Mouse (Mus musculus): ENCODE measurements around the gene Them7. TPM values are rescaled to one million over a fixed set of nuclear protein-coding genes. Genes with fewer than 3 reads are reported as not detected.

The Them7 gene
- polyA plus RNA-seq (2012; ENCODE audit: insufficient read depth, insufficient read length, low replicate concordance, missing spikeins), result not detected in 2 replicates

DNA sequence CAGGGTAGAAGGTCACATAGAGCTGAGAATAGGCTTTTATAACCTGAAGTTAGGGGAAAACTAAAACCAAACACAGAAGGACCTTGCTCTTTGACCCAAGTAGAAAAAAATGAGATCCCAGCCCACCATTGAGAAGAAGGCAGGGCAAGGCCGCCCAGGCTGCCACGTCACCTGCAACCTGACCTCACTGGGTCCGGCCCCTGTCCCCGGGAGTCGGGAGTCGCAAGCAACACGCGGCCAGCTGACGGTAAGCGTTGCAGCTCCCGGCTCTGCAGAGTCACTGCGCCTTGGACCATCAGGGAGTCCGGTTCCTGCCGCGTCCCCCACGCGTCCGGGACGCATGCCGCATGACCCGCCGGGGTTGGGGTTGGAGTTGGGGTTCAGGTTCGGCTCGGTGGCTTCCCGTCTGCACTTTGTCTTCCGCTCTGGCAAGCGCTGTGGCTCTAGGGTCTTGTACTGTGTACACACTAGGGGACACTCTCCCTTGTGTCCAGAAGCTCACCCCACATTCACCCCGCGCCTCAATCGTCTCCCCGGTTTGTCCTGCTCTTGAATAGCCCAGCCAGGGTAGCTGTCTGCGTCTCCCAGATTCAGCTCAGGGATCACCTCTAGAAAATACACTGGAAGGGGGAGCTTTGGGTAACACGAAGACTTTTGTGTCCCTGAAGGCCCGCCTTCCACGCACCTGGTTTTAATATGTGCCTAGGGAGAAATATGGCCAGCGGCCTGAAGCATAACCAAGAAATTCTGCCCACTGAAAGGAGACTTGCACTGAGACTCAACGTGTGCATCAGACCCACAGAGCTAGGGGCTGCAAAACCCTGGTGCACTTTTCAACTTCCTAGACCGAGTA lies at the start of gene Them7:
TSS of gene Them7 (plus strand) at position 187 of the 853 bp plus-strand sequence.
- no peak within 1 kb of the TSS for H3K27ac ChIP-seq (ENCODE audit: insufficient read depth, low read depth, low read length)
- H3K4me1 ChIP-seq (ENCODE audit: control insufficient read depth, insufficient read depth, low read length), result peaks cover 5% of the 10 kb centered on the region
- no peak for TF ChIP-seq POLR2A (IDR thresholded peaks at IDR 0.05; ENCODE audit: insufficient read depth, low read depth, low read length)
- no peak for TF ChIP-seq CTCF (IDR thresholded peaks at IDR 0.05; ENCODE audit: insufficient read depth, low read depth, low read length)
- peak within 1 kb of the TSS; percentile 11; the same call in 1 of the 2 replicates for H3K4me3 ChIP-seq (ENCODE audit: insufficient read depth, low read depth, low read length)
- WGBS, result 8% methylated on average over 38 of the region's 38 CpGs

DNA sequence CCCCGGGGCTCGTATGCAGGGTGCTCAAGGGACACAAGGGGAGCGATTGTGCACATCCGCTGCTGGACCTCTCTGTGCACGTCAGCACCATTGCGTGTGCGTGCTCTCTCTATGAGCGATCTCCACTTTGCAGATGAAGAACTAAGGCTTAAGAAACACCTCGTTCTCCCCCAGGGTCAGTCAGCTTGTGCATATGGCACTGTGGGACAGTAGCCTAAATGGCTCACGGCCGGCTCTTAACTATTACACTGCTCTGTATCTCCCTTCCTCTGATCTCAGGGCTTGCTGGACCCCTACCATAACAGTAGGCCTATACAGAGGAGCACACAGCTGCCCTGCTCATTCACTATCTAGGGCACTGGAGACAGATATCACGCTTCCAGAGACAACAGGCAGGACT lies 45.2 kb upstream of the Them7 start:
- H3K4me3 ChIP-seq (ENCODE audit: insufficient read depth, low read depth, low read length), result no peak overlapping the region
- H3K4me1 ChIP-seq (ENCODE audit: control insufficient read depth, insufficient read depth, low read length), result no peaks in the 10 kb centered on the region
- TF ChIP-seq POLR2A (IDR thresholded peaks at IDR 0.05; ENCODE audit: insufficient read depth, low read depth, low read length), result no peak
- no peak for TF ChIP-seq CTCF (IDR thresholded peaks at IDR 0.05; ENCODE audit: insufficient read depth, low read depth, low read length)
- WGBS, result 95% methylated on average over 12 of the region's 12 CpGs
- no peak overlapping the region for H3K27ac ChIP-seq (ENCODE audit: insufficient read depth, low read depth, low read length)

GRCm38 (mm10) chr2:105182501-105182900 lies 41.6 kb upstream of the Them7 start:
- no peak overlapping the region for H3K27ac ChIP-seq (ENCODE audit: insufficient read depth, low read depth, low read length)
- TF ChIP-seq CTCF (IDR thresholded peaks at IDR 0.05; ENCODE audit: insufficient read depth, low read depth, low read length) (no peak), POLR2A (IDR thresholded peaks at IDR 0.05; ENCODE audit: insufficient read depth, low read depth, low read length) (no peak)
- H3K4me3 ChIP-seq (ENCODE audit: insufficient read depth, low read depth, low read length), result no peak overlapping the region
- H3K4me1 ChIP-seq (ENCODE audit: control insufficient read depth, insufficient read depth, low read length), result no peaks in the 10 kb centered on the region
- 45% methylated on average over 6 of the region's 6 CpGs for WGBS

DNA sequence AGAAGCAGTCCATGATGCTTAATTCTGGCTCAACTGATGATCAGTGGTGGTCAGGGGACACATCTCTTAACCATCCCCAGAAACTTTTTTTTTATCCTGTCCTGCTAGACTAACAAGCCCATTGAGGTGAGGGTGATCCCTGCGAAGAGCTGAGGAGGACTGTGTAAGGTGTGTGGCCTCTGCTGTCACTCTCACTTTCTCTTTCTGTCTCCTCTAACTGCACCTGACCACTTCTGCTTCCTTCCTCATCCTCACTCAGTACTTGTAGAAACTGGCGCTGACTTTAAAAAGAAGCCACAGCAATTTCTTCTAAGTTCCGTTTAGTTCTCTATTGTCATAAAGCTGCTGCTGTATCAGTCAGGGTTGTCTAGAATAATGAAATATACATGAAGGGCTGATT lies 39.0 kb upstream of the Them7 start:
- 88% methylated on average over 3 of the region's 3 CpGs for WGBS
- TF ChIP-seq CTCF (IDR thresholded peaks at IDR 0.05; ENCODE audit: insufficient read depth, low read depth, low read length), result no peak
- TF ChIP-seq POLR2A (IDR thresholded peaks at IDR 0.05; ENCODE audit: insufficient read depth, low read depth, low read length), result no peak
- H3K4me3 ChIP-seq (ENCODE audit: insufficient read depth, low read depth, low read length), result no peak overlapping the region
- no peak overlapping the region for H3K27ac ChIP-seq (ENCODE audit: insufficient read depth, low read depth, low read length)
- no peaks in the 10 kb centered on the region for H3K4me1 ChIP-seq (ENCODE audit: control insufficient read depth, insufficient read depth, low read length)

DNA sequence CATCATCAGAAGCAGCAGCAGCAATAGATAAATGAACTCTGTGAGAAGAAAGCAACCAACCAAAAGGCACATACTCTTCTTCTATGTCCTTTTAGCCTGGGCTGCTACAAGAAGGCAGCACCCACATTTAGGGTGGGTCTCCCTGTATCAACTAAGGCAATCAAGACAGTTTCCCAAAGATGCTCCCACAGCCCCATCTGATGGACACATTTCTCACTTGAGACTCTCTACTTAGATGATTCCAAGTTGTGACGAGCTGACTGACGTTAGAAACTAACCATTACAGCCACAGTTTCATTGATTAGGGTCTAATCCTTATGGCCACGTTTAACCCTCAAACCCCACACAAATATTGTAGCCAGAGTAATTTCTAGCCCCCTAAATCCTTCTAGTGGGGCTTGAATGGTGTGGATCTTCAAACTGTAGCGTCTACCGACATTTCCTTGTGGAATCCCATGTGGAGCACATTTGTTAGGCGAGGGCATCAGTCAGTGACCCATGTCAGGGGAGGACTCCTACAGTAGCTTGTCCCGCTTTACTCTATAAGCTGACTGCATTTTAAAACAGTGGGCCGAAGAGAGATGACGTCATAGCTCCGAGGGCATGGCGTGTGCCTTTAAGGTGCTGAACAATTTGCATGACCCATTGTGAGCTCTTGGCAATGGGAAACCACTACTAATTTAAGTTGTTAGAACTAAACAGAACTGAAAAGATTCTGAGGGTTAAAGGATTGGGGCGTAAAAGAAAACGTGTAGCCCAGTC lies 38.2 kb upstream of the Them7 start:
- TF ChIP-seq POLR2A (IDR thresholded peaks at IDR 0.05; ENCODE audit: insufficient read depth, low read depth, low read length) (no peak), CTCF (IDR thresholded peaks at IDR 0.05; ENCODE audit: insufficient read depth, low read depth, low read length) (no peak)
- no peak overlapping the region for H3K27ac ChIP-seq (ENCODE audit: insufficient read depth, low read depth, low read length)
- 65% methylated on average over 13 of the region's 13 CpGs for WGBS
- no peak overlapping the region for H3K4me3 ChIP-seq (ENCODE audit: insufficient read depth, low read depth, low read length)
- no peaks in the 10 kb centered on the region for H3K4me1 ChIP-seq (ENCODE audit: control insufficient read depth, insufficient read depth, low read length)

DNA sequence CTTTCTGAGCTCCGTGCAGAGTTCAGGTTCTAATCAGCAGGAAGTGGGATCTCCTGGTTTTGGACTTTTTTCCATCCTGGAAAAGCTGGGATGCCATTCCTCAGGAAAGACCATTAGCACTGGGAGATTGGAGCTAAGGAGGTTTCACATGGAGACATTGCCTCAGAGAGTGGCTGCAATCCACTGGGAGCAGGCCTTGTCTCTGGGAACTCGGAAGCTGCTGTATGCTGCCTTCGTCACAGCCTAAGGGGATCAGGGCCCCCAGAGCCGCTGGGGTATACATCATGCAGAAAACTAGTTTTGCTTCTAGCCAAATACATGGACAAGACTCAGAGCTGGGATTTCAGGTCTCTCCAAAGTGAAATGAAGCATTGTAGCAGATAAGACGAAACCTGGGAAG lies 37.5 kb upstream of the Them7 start:
- 79% methylated on average over 5 of the region's 5 CpGs for WGBS
- TF ChIP-seq POLR2A (IDR thresholded peaks at IDR 0.05; ENCODE audit: insufficient read depth, low read depth, low read length) (no peak), CTCF (IDR thresholded peaks at IDR 0.05; ENCODE audit: insufficient read depth, low read depth, low read length) (no peak)
- no peak overlapping the region for H3K27ac ChIP-seq (ENCODE audit: insufficient read depth, low read depth, low read length)
- no peaks in the 10 kb centered on the region for H3K4me1 ChIP-seq (ENCODE audit: control insufficient read depth, insufficient read depth, low read length)
- no peak overlapping the region for H3K4me3 ChIP-seq (ENCODE audit: insufficient read depth, low read depth, low read length)

DNA sequence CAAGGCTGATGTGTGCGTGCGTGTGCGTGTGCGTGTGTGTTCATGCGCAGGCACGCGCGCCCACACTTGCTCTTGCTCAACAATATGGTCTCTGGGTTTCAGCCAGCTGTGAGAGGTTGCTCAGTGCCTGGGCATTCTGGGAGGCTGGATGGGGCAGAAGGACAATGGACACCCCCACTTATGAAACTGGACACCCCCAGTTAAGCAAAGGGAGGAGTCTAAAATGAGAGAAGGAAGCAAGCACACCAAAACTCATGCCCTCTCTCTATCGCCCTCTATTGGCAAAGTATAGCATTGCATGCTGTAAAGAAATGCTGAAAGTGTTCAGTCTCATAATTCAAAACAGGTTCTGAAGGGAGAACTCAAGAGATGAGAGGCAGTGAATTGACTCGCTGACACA lies 35.9 kb upstream of the Them7 start:
- Histone ChIP-seq H3K4me1 (ENCODE audit: control insufficient read depth, insufficient read depth, low read length) (no peaks in the 10 kb centered on the region), H3K4me3 (ENCODE audit: insufficient read depth, low read depth, low read length) (no peak overlapping the region), H3K27ac (ENCODE audit: insufficient read depth, low read depth, low read length) (no peak overlapping the region)
- TF ChIP-seq CTCF (IDR thresholded peaks at IDR 0.05; ENCODE audit: insufficient read depth, low read depth, low read length), result no peak
- no peak for TF ChIP-seq POLR2A (IDR thresholded peaks at IDR 0.05; ENCODE audit: insufficient read depth, low read depth, low read length)
- WGBS, result 80% methylated on average over 10 of the region's 10 CpGs

DNA sequence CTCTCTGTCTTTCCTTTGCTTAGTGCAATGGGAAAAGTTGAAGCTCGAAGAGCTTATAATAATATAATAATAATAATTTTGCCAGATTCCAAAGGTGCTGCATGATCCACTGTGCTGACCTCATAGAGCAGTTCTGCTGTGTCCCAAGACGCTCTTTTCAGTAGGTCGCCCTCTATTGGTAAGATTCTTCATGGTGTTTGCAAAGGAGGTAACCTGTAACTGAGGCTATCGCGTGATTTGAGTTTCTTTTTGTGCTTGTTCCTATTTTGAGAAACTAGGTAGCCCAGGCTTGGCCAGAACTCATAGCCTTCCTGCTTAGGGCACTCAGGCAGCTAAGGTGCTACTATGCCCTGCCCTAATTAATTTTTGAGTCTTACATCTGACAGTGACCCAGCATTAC lies 34.8 kb upstream of the Them7 start:
- Histone ChIP-seq H3K4me1 (ENCODE audit: control insufficient read depth, insufficient read depth, low read length) (no peaks in the 10 kb centered on the region), H3K4me3 (ENCODE audit: insufficient read depth, low read depth, low read length) (no peak overlapping the region), H3K27ac (ENCODE audit: insufficient read depth, low read depth, low read length) (no peak overlapping the region)
- TF ChIP-seq CTCF (IDR thresholded peaks at IDR 0.05; ENCODE audit: insufficient read depth, low read depth, low read length) (no peak), POLR2A (IDR thresholded peaks at IDR 0.05; ENCODE audit: insufficient read depth, low read depth, low read length) (no peak)
- 33% methylated on average over 5 of the region's 5 CpGs for WGBS

GRCm38 (mm10) chr2:105200152-105200551 lies 24.0 kb upstream of the Them7 start:
- 49% methylated on average over 8 of the region's 8 CpGs for WGBS
- no peaks in the 10 kb centered on the region for H3K4me1 ChIP-seq (ENCODE audit: control insufficient read depth, insufficient read depth, low read length)
- H3K4me3 ChIP-seq (ENCODE audit: insufficient read depth, low read depth, low read length), result no peak overlapping the region
- H3K27ac ChIP-seq (ENCODE audit: insufficient read depth, low read depth, low read length), result no peak overlapping the region
- TF ChIP-seq POLR2A (IDR thresholded peaks at IDR 0.05; ENCODE audit: insufficient read depth, low read depth, low read length) (no peak), CTCF (IDR thresholded peaks at IDR 0.05; ENCODE audit: insufficient read depth, low read depth, low read length) (no peak)

All from olfactory bulb, adult 2 months (tissue).